Mouse (Mus musculus) small intestine, adult 2 months (tissue): Measurements from ENCODE around the gene Vps37c. TPM values are rescaled to one million over a fixed set of nuclear protein-coding genes. Genes with fewer than 3 reads are reported as not detected.

ENCODE experiments used
- H3K27ac ChIP-seq: fragments of 200-500 bp; 2 replicates; pipeline ENCODE4 v1.5.1; 2012; ENCODE audit warnings: low read depth, low read length, control low read depth, inconsistent platforms; ENCODE audit not compliant: insufficient read depth
- H3K27me3 ChIP-seq: fragments of 200-500 bp; 2 replicates; pipeline ENCODE4 v1.6.1; 2012; ENCODE audit warnings: mild to moderate bottlenecking, moderate library complexity, low read length, inconsistent platforms; ENCODE audit not compliant: control insufficient read depth, insufficient read depth
- H3K36me3 ChIP-seq: fragments of 200-500 bp; 2 replicates; pipeline ENCODE4 v1.6.1; 2012; ENCODE audit warnings: mild to moderate bottlenecking, low read length, control low read depth, inconsistent platforms; ENCODE audit not compliant: control insufficient read depth, insufficient read depth
- H3K4me1 ChIP-seq: fragments of 200-500 bp; 2 replicates; pipeline ENCODE4 v1.6.1; 2012; ENCODE audit warnings: low read length, inconsistent platforms, mixed read lengths; ENCODE audit not compliant: control insufficient read depth, insufficient read depth, insufficient read length
- H3K4me3 ChIP-seq: fragments of 200-500 bp; 2 replicates; pipeline ENCODE4 v1.5.1; 2012; ENCODE audit warnings: low read depth, mild to moderate bottlenecking, control low read depth, inconsistent platforms, low read length, moderate library complexity
- CTCF ChIP-seq: fragments of 200-500 bp; IDR thresholded peaks from 2 replicates; pipeline ENCODE4 v1.5.1; 2012; ENCODE audit warnings: low read depth, mild to moderate bottlenecking, control low read depth, inconsistent platforms, low read length, moderate library complexity, mixed read lengths; ENCODE audit not compliant: insufficient replicate concordance, insufficient read length; ENCODE audit errors: extremely low read depth
- POLR2A ChIP-seq: fragments of 200-500 bp; IDR thresholded peaks from 2 replicates; pipeline ENCODE4 v1.6.1; 2012; ENCODE audit warnings: low read depth, mild to moderate bottlenecking, control low read depth, inconsistent platforms, low read length, moderate library complexity
- WGBS: fragments of 180-500 bp; shearing (Covaris S2); methylation state at CpG from one replicate; pipeline ENCODE4 v1.1.7; 2018; 5-methylcytosine and 5-hydroxymethylcytosine counted together
- polyA plus RNA-seq: library from polyadenylated mRNA; depleted of rRNA; stranded (reverse); fragments of >200 nt; gene quantifications from 2 replicates; pipeline ENCODE4 v1.2.3, GENCODE M21; 2012

Vps37c gene
- polyA plus RNA-seq, 1 experiment = 37.6 TPM

GRCm38 (mm10) chr19:10695801-10696200 lies 7.3 kb downstream of the Vps37c start:
- Histone ChIP-seq H3K4me3 (no peak overlapping the region), H3K27ac (no peak overlapping the region), H3K4me1 (peaks cover 50% of the 10 kb centered on the region), H3K36me3 (no peaks in the 10 kb centered on the region), H3K27me3 (no peaks in the 10 kb centered on the region)
- no peak for TF ChIP-seq POLR2A
- no peak for TF ChIP-seq CTCF
- WGBS = 70% methylated on average over 7 of the region's 7 CpGs

GRCm38 (mm10) chr19:10698131-10698991 lies 9.8 kb downstream of the Vps37c start:
- peaks cover 46% of the 10 kb centered on the region for H3K4me1 ChIP-seq
- no peaks in the 10 kb centered on the region; the same call in 1 of the 2 replicates for H3K36me3 ChIP-seq
- H3K4me3 ChIP-seq = no peak overlapping the region
- H3K27ac ChIP-seq = peak overlapping the region; percentile 52
- no peaks in the 10 kb centered on the region for H3K27me3 ChIP-seq
- WGBS = 60% methylated on average over 9 of the region's 9 CpGs
- TF ChIP-seq POLR2A = no peak
- TF ChIP-seq CTCF = no peak

GRCm38 (mm10) chr19:10699851-10700250 lies 11.3 kb downstream of the Vps37c start:
- no peak for TF ChIP-seq CTCF
- TF ChIP-seq POLR2A = no peak
- WGBS = 25% methylated on average over 9 of the region's 9 CpGs

GRCm38 (mm10) chr19:10701013-10701726 lies 12.6 kb downstream of the Vps37c start:
- WGBS = 79% methylated on average over 6 of the region's 6 CpGs

More at GRCm38 (mm10) chr19:10699851-10700250, 11.3 kb downstream of the Vps37c start:
- Histone ChIP-seq H3K4me1 (peaks cover 46% of the 10 kb centered on the region), H3K27ac (peak overlapping the region; percentile 52), H3K27me3 (no peaks in the 10 kb centered on the region), H3K36me3 (no peaks in the 10 kb centered on the region; the same call in 1 of the 2 replicates), H3K4me3 (no peak overlapping the region)

GRCm38 (mm10) chr19:10702125-10702524 lies 13.6 kb downstream of the Vps37c start:
- Histone ChIP-seq H3K27me3 (no peaks in the 10 kb centered on the region), H3K4me1 (peaks cover 37% of the 10 kb centered on the region), H3K36me3 (peaks cover 8% of the 10 kb centered on the region; the same call in 1 of the 2 replicates), H3K4me3 (no peak overlapping the region), H3K27ac (no peak overlapping the region)
- TF ChIP-seq CTCF (no peak), POLR2A (no peak)
- WGBS = 82% methylated on average over 8 of the region's 8 CpGs

More at GRCm38 (mm10) chr19:10701013-10701726, 12.6 kb downstream of the Vps37c start:
- peaks cover 3% of the 10 kb centered on the region; the same call in 1 of the 2 replicates for H3K36me3 ChIP-seq
- H3K4me1 ChIP-seq = peaks cover 39% of the 10 kb centered on the region
- H3K4me3 ChIP-seq = no peak overlapping the region
- TF ChIP-seq POLR2A (no peak), CTCF (no peak)
- no peak overlapping the region for H3K27ac ChIP-seq
- no peaks in the 10 kb centered on the region for H3K27me3 ChIP-seq

- Histone ChIP-seq H3K4me3 (no peak overlapping the region), H3K27ac (no peak overlapping the region), H3K27me3 (no peaks in the 10 kb centered on the region), H3K4me1 (peaks cover 28% of the 10 kb centered on the region), H3K36me3 (peaks cover 12% of the 10 kb centered on the region)
- TF ChIP-seq CTCF = no peak
- TF ChIP-seq POLR2A = no peak
- 85% methylated on average over 8 of the region's 8 CpGs for WGBS
Measured at GRCm38 (mm10) chr19:10703470-10703869, 14.9 kb downstream of the Vps37c start.
